Mouse (Mus musculus) liver, embryonic 14.5 days (tissue): ENCODE measurements around the gene Fignl1. TPM values are rescaled to one million over a fixed set of nuclear protein-coding genes. Genes with fewer than 3 reads are reported as not detected.
A peak's percentile ranks its signal among the peaks of the same experiment; 100 is the strongest.

ENCODE experiments used
- ATAC-seq: fragments of 200-750 bp; cut with Nextera tagmentation; 2 replicates; pipeline ENCODE4 v1.8.0; 2017; ENCODE audit warnings: moderate number of reproducible peaks, mild to moderate bottlenecking, moderate library complexity; ENCODE audit not compliant: insufficient read depth
- DNase-seq, 3 experiments: peaks; one replicate each; pipeline ENCODE4 v3.0.0-alpha.2; 2012 to 2013; ENCODE audit warnings: low read depth in 3 of 3, low spot score in 3 of 3
- H3K27ac ChIP-seq: fragments of 300-500 bp; sonication (generic); 2 replicates; pipeline ENCODE4 v1.5.1; 2014; ENCODE audit warnings: moderate library complexity, mild to moderate bottlenecking, control low read depth, inconsistent platforms
- H3K27me3 ChIP-seq: fragments of 300-500 bp; sonication (generic); 2 replicates; pipeline ENCODE4 v1.6.1; 2014; ENCODE audit warnings: mild to moderate bottlenecking, low read length, moderate library complexity; ENCODE audit not compliant: control insufficient read depth, insufficient read depth
- H3K36me3 ChIP-seq: fragments of 300-500 bp; sonication (generic); replicated peaks from 2 replicates; pipeline ENCODE4 v1.6.1; 2014; ENCODE audit warnings: low read depth; ENCODE audit not compliant: control insufficient read depth, insufficient read depth
- H3K4me1 ChIP-seq, 2 experiments: fragments of 200-500 bp in 1 of 2; fragments of 300-500 bp in 1 of 2; sonication (generic) in 1 of 2; replicated peaks; 2 replicates each; pipeline ENCODE4 v1.6.1; 2012 to 2014; ENCODE audit warnings: antibody characterized with exemption in 1 of 2, inconsistent platforms in 1 of 2, low read length in 1 of 2; ENCODE audit not compliant: control insufficient read depth in 2 of 2, insufficient read depth in 2 of 2
- H3K4me2 ChIP-seq: fragments of 300-500 bp; sonication (generic); 2 replicates; pipeline ENCODE4 v1.6.1; 2014; ENCODE audit warnings: low read depth, mild to moderate bottlenecking, control low read depth, moderate library complexity
- H3K4me3 ChIP-seq, 2 experiments: fragments of 200-500 bp in 1 of 2; fragments of 300-500 bp in 1 of 2; sonication (generic) in 1 of 2; 2 replicates each; pipeline ENCODE4 v1.5.1; 2012 to 2014; ENCODE audit warnings: low read depth in 2 of 2, low read length in 2 of 2, mild to moderate bottlenecking in 2 of 2, control low read depth in 1 of 2, inconsistent platforms in 1 of 2, moderate library complexity in 1 of 2; ENCODE audit not compliant: insufficient read depth in 1 of 2
- H3K9ac ChIP-seq: fragments of 300-500 bp; sonication (generic); replicated peaks from 2 replicates; pipeline ENCODE4 v1.6.1; 2014; ENCODE audit warnings: mild to moderate bottlenecking, control low read depth, moderate library complexity
- H3K9me3 ChIP-seq: fragments of 300-500 bp; sonication (generic); 2 replicates; pipeline ENCODE4 v1.6.1; 2016; ENCODE audit warnings: low read length, mixed read lengths; ENCODE audit not compliant: control insufficient read depth
- CTCF ChIP-seq: IDR thresholded peaks from 2 replicates; pipeline ENCODE4 v1.5.1; 2016; ENCODE audit warnings: antibody characterized with exemption, low read depth, control low read depth
- EP300 ChIP-seq: IDR thresholded peaks from 2 replicates; pipeline ENCODE4 v1.6.1; 2016; ENCODE audit warnings: antibody characterized with exemption, low read depth
- WGBS: fragments of 180-500 bp; shearing (Covaris S2); extraction: QIAGEN DNeasy Blood & Tissue Kit; methylation state at CpG from one replicate; pipeline ENCODE4 v1.1.7; 2014; ENCODE audit not compliant: insufficient replicate concordance; 5-methylcytosine and 5-hydroxymethylcytosine counted together
- polyA plus RNA-seq, 2 experiments: library from polyadenylated mRNA; depleted of rRNA in 1 of 2; stranded (reverse) in 1 of 2; unstranded in 1 of 2; fragments of >200 nt; fragmentation: Nextera tagmentation in 1 of 2; extraction: Ambion mirVana in 1 of 2; gene quantifications; 2 replicates each; pipeline versions ENCODE4 v1.2.1 to v1.2.3; 2012 to 2014

Fignl1 gene
- polyA plus RNA-seq, 2 experiments = 32.2 to 102 TPM

DNA sequence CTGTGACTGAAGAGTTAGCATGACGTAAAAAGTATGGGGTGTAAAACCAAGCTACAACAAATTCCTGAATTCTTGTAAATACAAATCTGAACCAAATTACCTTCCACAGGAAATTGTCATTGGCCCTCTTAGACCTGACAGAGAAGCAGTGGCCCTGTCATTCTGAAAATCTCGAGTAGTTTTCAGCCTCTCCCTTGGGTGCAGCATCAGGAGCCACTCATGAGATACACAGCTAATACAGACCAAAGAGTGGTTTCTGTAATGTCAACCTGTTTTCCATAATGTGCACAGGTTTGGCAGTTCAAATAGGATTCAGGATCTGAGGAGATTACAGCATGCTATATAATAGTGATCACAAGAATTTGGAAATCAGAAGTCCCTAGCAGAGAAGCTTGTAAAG lies 71.2 kb downstream of the Fignl1 start:
- DNase-seq = no peak
- TF ChIP-seq CTCF = no peak
- TF ChIP-seq EP300 = no peak
- no peak overlapping the region for H3K4me2 ChIP-seq
- no peak overlapping the region for H3K4me3 ChIP-seq
- peaks cover 43 to 52% of the 10 kb centered on the region in 2 experiments for H3K4me1 ChIP-seq
- no peak for ATAC-seq
- peaks cover 8% of the 10 kb centered on the region for H3K36me3 ChIP-seq
- H3K27ac ChIP-seq = peak overlapping the region; percentile 34
- H3K27me3 ChIP-seq = no peaks in the 10 kb centered on the region
- no peak overlapping the region for H3K9ac ChIP-seq
- 65% methylated on average over 2 of the region's 2 CpGs for WGBS
- H3K9me3 ChIP-seq = no peaks in the 10 kb centered on the region

Other genes starting within 250 kb of the Fignl1 start
- not detected in 2 replicates for gene 4930512M02Rik, start 181.1 kb downstream of the Fignl1 start, polyA plus RNA-seq (2012; rRNA removed)
- gene 4930512M02Rik, start 181.1 kb downstream of the Fignl1 start, polyA plus RNA-seq (2014; fragmentation: Nextera tagmentation; extraction: Ambion mirVana) = not detected in 2 replicates
- 63.3 and 65.4 TPM in 2 replicates for gene Ikzf1, start 124.0 kb downstream of the Fignl1 start, polyA plus RNA-seq (2012; rRNA removed)
- 46.6 and 60.5 TPM in 2 replicates for gene Ikzf1, start 124.0 kb downstream of the Fignl1 start, polyA plus RNA-seq (2014; fragmentation: Nextera tagmentation; extraction: Ambion mirVana)
- 3.0 and 4.3 TPM in 2 replicates for gene Ddc, start 89.2 kb upstream of the Fignl1 start, polyA plus RNA-seq (2012; rRNA removed)
- 7.4 and 8.2 TPM in 2 replicates for gene Ddc, start 89.2 kb upstream of the Fignl1 start, polyA plus RNA-seq (2014; fragmentation: Nextera tagmentation; extraction: Ambion mirVana)
- 78.8 and 91.5 TPM in 2 replicates for gene Grb10, start 229.7 kb upstream of the Fignl1 start, polyA plus RNA-seq (2012; rRNA removed)
- gene Grb10, start 229.7 kb upstream of the Fignl1 start, polyA plus RNA-seq (2014; fragmentation: Nextera tagmentation; extraction: Ambion mirVana) = 42.4 and 43.2 TPM in 2 replicates